Mouse (Mus musculus) lung, postnatal 10 days (tissue): ENCODE measurements around the gene Nsmf.

Source experiments
- DNase-seq: peaks from one replicate; pipeline ENCODE4 v3.0.0; 2021

Gene Nsmf

GRCm38 (mm10) chr2:25087842-25088241 is 33.7 kb downstream of the Nsmf start:
- DNase-seq, result no peak

GRCm38 (mm10) chr2:25088636-25089035 is 34.5 kb downstream of the Nsmf start:
- DNase-seq, result no peak

DNA sequence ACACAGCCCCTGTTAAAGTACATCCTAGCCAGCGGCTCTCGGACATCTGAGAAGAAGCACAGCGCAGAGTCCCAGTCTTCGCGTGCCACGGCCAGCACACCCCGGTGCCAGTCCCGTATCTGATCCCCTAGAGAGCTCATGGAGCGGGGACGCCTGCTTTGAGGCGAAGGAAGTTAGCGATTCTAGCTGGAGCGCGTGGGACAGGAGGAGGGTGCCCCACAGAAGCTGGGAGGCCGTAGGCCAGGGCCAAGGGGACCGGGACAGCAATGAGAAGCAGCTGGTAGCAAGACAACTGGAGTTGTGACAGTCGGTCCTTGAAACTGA is 40.6 kb downstream of the Nsmf start:
- no peak for DNase-seq

GRCm38 (mm10) chr2:25095109-25095850 is 41.1 kb downstream of the Nsmf start, which contains the start of gene Noxa1:
Gene Noxa1, minus strand, starts transcription at chr2:25095149.
- no peak for DNase-seq

GRCm38 (mm10) chr2:25098005-25098615 is 44.0 kb downstream of the Nsmf start:
- DNase-seq, result no peak

- DNase-seq, result peak; percentile 76
Measured at GRCm38 (mm10) chr2:25098956-25099355, 44.8 kb downstream of the Nsmf start.

DNA sequence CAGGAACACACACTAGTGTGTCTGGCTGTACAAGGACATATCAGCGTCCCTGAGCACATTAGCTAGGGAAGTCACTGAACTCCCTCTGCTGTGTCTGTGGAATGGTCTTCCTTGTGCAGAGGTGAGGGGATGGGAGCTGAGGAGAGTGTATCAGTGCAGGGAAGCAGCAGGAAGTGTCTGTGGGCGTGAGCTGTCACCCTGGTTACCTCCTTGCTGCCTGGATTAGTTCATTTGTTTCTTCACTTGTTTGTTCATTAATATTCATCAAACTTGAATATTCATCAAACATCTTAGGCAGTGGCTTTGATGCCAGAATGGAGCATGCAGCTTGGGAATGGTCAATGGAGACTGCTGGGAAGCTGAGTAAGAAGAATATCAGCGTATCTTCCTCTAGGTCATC is 45.5 kb downstream of the Nsmf start:
- DNase-seq, result no peak

- DNase-seq, result no peak
Measured at GRCm38 (mm10) chr2:25104122-25104521, 50.0 kb downstream of the Nsmf start.

GRCm38 (mm10) chr2:25106045-25106444 is 51.9 kb downstream of the Nsmf start:
- DNase-seq, result peak; percentile 33

DNA sequence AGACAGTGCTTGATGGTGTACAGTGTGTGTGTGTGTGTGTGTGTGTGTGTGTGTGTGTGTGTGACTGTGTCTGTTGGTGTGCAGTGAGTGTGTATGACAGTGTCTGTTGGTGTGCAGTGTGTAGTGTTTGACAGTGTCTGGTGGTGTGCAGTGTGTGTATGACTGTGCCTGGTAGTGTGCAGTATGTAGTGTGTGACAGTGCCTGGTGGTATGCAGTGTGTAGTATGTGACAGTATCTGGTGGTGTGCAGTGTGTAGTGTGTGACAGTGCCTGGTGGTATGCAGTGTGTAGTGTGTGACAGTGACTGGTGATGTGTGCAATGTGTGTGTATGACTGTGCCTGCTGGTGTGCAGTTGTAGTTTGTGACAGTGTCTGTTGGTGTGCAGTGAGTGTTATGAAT is 55.3 kb downstream of the Nsmf start:
- no peak for DNase-seq

GRCm38 (mm10) chr2:25110505-25111183 is 56.5 kb downstream of the Nsmf start:
- DNase-seq, result peak; percentile 75

DNA sequence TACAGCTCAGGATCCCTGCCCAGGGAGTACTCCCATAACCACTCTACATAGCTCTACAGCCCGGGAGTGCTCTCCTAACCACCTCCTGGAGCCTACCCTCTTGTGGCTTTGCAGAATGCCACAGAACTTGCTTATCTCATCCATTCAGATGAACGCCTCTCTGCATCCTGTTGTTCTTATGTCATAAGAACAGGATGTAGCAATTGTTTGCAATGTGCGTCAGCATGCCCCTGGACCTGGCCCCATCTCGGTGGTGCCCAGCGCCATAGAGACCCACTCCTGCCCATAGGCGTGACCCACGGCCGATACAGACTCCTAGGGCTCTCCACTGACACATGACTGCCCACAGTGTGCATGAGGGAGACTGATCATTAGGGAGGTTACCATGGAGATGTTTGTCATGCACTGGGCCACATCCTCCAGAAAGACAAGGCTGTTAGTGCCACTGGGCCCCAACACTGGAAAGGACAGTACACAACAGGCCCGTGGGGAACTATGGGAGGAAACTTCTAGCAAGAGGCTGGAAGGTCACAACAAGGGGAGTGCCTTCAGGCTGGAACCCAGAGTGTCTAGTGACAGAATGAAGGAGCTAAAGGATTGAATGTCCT is 57.1 kb downstream of the Nsmf start:
- peak; percentile 86 for DNase-seq
